Comparison of ENCODE assay signal across 8 mouse cellular contexts in genomic region chr2:180222250-180222649, GRCm38 (mm10). TPM values are rescaled to one million over a fixed set of nuclear protein-coding genes. Genes with fewer than 3 reads are reported as not detected.
DNase-seq lines count a peak whose midpoint lies in the region; ATAC-seq and TF ChIP-seq lines count a peak whose summit lies in the region.

No protein-coding gene starts in this region.

- no peak for TF ChIP-seq EP300 in liver, postnatal 0 days (IDR thresholded peaks at IDR 0.05; ENCODE audit: low read depth)

- ATAC-seq in forebrain, embryonic 16.5 days: no peak
- no peak for ATAC-seq in hindbrain, embryonic 13.5 days (ENCODE audit: low FRiP score)
- ATAC-seq in liver, postnatal 0 days: peak; percentile 32; the same call in 1 of the 2 replicates

- DNase-seq in forebrain, embryonic 10.5 days (ENCODE audit: extremely low spot score, low spot score): no peak
- peak; percentile 40 for DNase-seq in liver, postnatal 0 days
- no peak for DNase-seq in adrenal gland, adult 2 months
- DNase-seq in adrenal gland, adult (ENCODE audit: inconsistent age in 2 of 2, low spot score in 1 of 2): no peak
- DNase-seq in ovary, postnatal 10 days (ENCODE audit: low spot score): no peak

- H3K4me3 ChIP-seq in forebrain, embryonic 10.5 days: no peak overlapping the region
- H3K4me3 ChIP-seq in forebrain, embryonic 16.5 days (replicated peaks; ENCODE audit: low read length): no peak overlapping the region
- no peak overlapping the region for H3K4me3 ChIP-seq in brown adipose tissue, adult 24 weeks (ENCODE audit: insufficient read depth, low read depth, low read length)
- H3K4me3 ChIP-seq in hindbrain, embryonic 13.5 days: no peak overlapping the region
- H3K4me3 ChIP-seq in liver, postnatal 0 days (ENCODE audit: low read depth, low read length): no peak overlapping the region

- peak; percentile 26; the same call in 1 of the 2 replicates for TF ChIP-seq CTCF in liver, postnatal 0 days (IDR thresholded peaks at IDR 0.05; ENCODE audit: low read depth)

- peaks cover 86% of the 10 kb centered on the region for H3K4me1 ChIP-seq in forebrain, embryonic 10.5 days
- H3K4me1 ChIP-seq in forebrain, embryonic 16.5 days (replicated peaks; ENCODE audit: control insufficient read depth, insufficient read depth, low read length): peaks cover 21% of the 10 kb centered on the region
- H3K4me1 ChIP-seq in brown adipose tissue, adult 24 weeks (ENCODE audit: control insufficient read depth, insufficient read depth, insufficient read length, low read length): peaks cover 44% of the 10 kb centered on the region
- peaks cover 48% of the 10 kb centered on the region for H3K4me1 ChIP-seq in hindbrain, embryonic 13.5 days (replicated peaks)
- peaks cover 20% of the 10 kb centered on the region for H3K4me1 ChIP-seq in liver, postnatal 0 days (ENCODE audit: insufficient read depth)

- peaks cover 4% of the 10 kb centered on the region; the same call in 1 of the 2 replicates for H3K36me3 ChIP-seq in forebrain, embryonic 10.5 days (replicated peaks)
- H3K36me3 ChIP-seq in forebrain, embryonic 16.5 days (ENCODE audit: control insufficient read depth, insufficient read depth): no peaks in the 10 kb centered on the region
- H3K36me3 ChIP-seq in hindbrain, embryonic 13.5 days: no peaks in the 10 kb centered on the region
- H3K36me3 ChIP-seq in liver, postnatal 0 days (replicated peaks; ENCODE audit: insufficient read depth, low read length): no peaks in the 10 kb centered on the region

- no peak overlapping the region for H3K4me2 ChIP-seq in forebrain, embryonic 16.5 days (ENCODE audit: low read length)
- no peak overlapping the region for H3K4me2 ChIP-seq in hindbrain, embryonic 13.5 days
- H3K4me2 ChIP-seq in liver, postnatal 0 days (ENCODE audit: low read depth, low read length): no peak overlapping the region

- no peaks in the 10 kb centered on the region for H3K9me3 ChIP-seq in forebrain, embryonic 10.5 days
- H3K9me3 ChIP-seq in forebrain, embryonic 16.5 days (ENCODE audit: control insufficient read depth, low read length): no peaks in the 10 kb centered on the region
- no peaks in the 10 kb centered on the region for H3K9me3 ChIP-seq in hindbrain, embryonic 13.5 days
- no peaks in the 10 kb centered on the region for H3K9me3 ChIP-seq in liver, postnatal 0 days (ENCODE audit: low read length)

- no peak overlapping the region for H3K9ac ChIP-seq in forebrain, embryonic 16.5 days (replicated peaks; ENCODE audit: low read depth, low read length)
- H3K9ac ChIP-seq in hindbrain, embryonic 13.5 days: peak overlapping the region; percentile 13; the same call in 1 of the 2 replicates
- H3K9ac ChIP-seq in liver, postnatal 0 days (replicated peaks): no peak overlapping the region

- peaks cover 46% of the 10 kb centered on the region for H3K27me3 ChIP-seq in forebrain, embryonic 10.5 days (ENCODE audit: poor library complexity, severe bottlenecking)
- H3K27me3 ChIP-seq in forebrain, embryonic 16.5 days (replicated peaks; ENCODE audit: control insufficient read depth, insufficient read depth, low read length): no peaks in the 10 kb centered on the region; the same call in none of the 2 replicates
- peaks cover 49% of the 10 kb centered on the region for H3K27me3 ChIP-seq in hindbrain, embryonic 13.5 days
- H3K27me3 ChIP-seq in liver, postnatal 0 days (ENCODE audit: insufficient read depth, low read length): peaks cover 24% of the 10 kb centered on the region

- WGBS in forebrain, embryonic 10.5 days: 18% methylated on average over 6 of the region's 6 CpGs
- 9% methylated on average over 6 of the region's 6 CpGs for WGBS in forebrain, embryonic 16.5 days
- WGBS in hindbrain, embryonic 13.5 days: 11% methylated on average over 6 of the region's 6 CpGs
- WGBS in liver, postnatal 0 days (ENCODE audit: insufficient replicate concordance): 42% methylated on average over 6 of the region's 6 CpGs

- H3K27ac ChIP-seq in forebrain, embryonic 10.5 days: peak overlapping the region; percentile 44; the same call in 1 of the 2 replicates
- H3K27ac ChIP-seq in forebrain, embryonic 16.5 days (ENCODE audit: low read length): no peak overlapping the region
- H3K27ac ChIP-seq in brown adipose tissue, adult 24 weeks (replicated peaks; ENCODE audit: low read depth, low read length): peak overlapping the region; percentile 33; the same call in 1 of the 2 replicates
- no peak overlapping the region for H3K27ac ChIP-seq in hindbrain, embryonic 13.5 days
- H3K27ac ChIP-seq in liver, postnatal 0 days (ENCODE audit: low read depth): no peak overlapping the region

RNA-seq across cellular contexts. Expression of gene Lama5, which starts 3.4 kb away (rescaled TPM):
- 10.7 and 11.2 TPM in 2 replicates for polyA plus RNA-seq in forebrain, embryonic 10.5 days (2016; fragmentation: Nextera tagmentation; extraction: Ambion mirVana)
- polyA plus RNA-seq in forebrain, embryonic 16.5 days (2015; fragmentation: Nextera tagmentation; extraction: Ambion mirVana): 3.0 and 3.2 TPM in 2 replicates
- 3.2 and 7.3 TPM in 2 replicates for polyA plus RNA-seq in brown adipose tissue, adult 24 weeks (2012; ENCODE audit: insufficient read depth, insufficient read length, missing spikeins)
- polyA plus RNA-seq in hindbrain, embryonic 13.5 days (2015; fragmentation: Nextera tagmentation; extraction: Ambion mirVana): 1.9 and 2.1 TPM in 2 replicates
- 2.1 and 2.2 TPM in 2 replicates for polyA plus RNA-seq in liver, postnatal 0 days (2015; fragmentation: Nextera tagmentation; extraction: Ambion mirVana)
- total RNA-seq in adrenal gland, adult 2 months (2021): 10 to 100 TPM; 30.7 to 35.0 TPM
- 41.7 and 48.7 TPM in 2 replicates for polyA plus RNA-seq in adrenal gland, adult 2 months (2012; rRNA removed)

RNA-seq across cellular contexts. Expression of gene Rps21, which starts 34.9 kb away (rescaled TPM):
- 560 and 577 TPM in 2 replicates for polyA plus RNA-seq in forebrain, embryonic 10.5 days (2016; fragmentation: Nextera tagmentation; extraction: Ambion mirVana)
- 305 and 334 TPM in 2 replicates for polyA plus RNA-seq in forebrain, embryonic 16.5 days (2015; fragmentation: Nextera tagmentation; extraction: Ambion mirVana)
- polyA plus RNA-seq in brown adipose tissue, adult 24 weeks (2012; ENCODE audit: insufficient read depth, insufficient read length, missing spikeins): 875 and 1,284 TPM in 2 replicates
- polyA plus RNA-seq in hindbrain, embryonic 13.5 days (2015; fragmentation: Nextera tagmentation; extraction: Ambion mirVana): 444 and 445 TPM in 2 replicates
- polyA plus RNA-seq in liver, postnatal 0 days (2015; fragmentation: Nextera tagmentation; extraction: Ambion mirVana): 382 and 393 TPM in 2 replicates
- total RNA-seq in adrenal gland, adult 2 months (2021): 100 to 1,000 TPM; 380 to 873 TPM
- 1,054 and 1,398 TPM in 2 replicates for polyA plus RNA-seq in adrenal gland, adult 2 months (2012; rRNA removed)

RNA-seq across cellular contexts. Expression of gene Adrm1, which starts 51.0 kb away (rescaled TPM):
- polyA plus RNA-seq in forebrain, embryonic 10.5 days (2016; fragmentation: Nextera tagmentation; extraction: Ambion mirVana): 271 and 281 TPM in 2 replicates
- 189 and 202 TPM in 2 replicates for polyA plus RNA-seq in forebrain, embryonic 16.5 days (2015; fragmentation: Nextera tagmentation; extraction: Ambion mirVana)
- 65.9 and 105 TPM in 2 replicates for polyA plus RNA-seq in brown adipose tissue, adult 24 weeks (2012; ENCODE audit: insufficient read depth, insufficient read length, missing spikeins)
- 208 and 213 TPM in 2 replicates for polyA plus RNA-seq in hindbrain, embryonic 13.5 days (2015; fragmentation: Nextera tagmentation; extraction: Ambion mirVana)
- 91.9 and 98.0 TPM in 2 replicates for polyA plus RNA-seq in liver, postnatal 0 days (2015; fragmentation: Nextera tagmentation; extraction: Ambion mirVana)
- total RNA-seq in adrenal gland, adult 2 months (2021): 100 to 1,000 TPM; 152 to 183 TPM
- polyA plus RNA-seq in adrenal gland, adult 2 months (2012; rRNA removed): 280 and 296 TPM in 2 replicates

RNA-seq across cellular contexts. Expression of gene Cables2, which starts 51.0 kb away (rescaled TPM):
- polyA plus RNA-seq in forebrain, embryonic 10.5 days (2016; fragmentation: Nextera tagmentation; extraction: Ambion mirVana): 9.2 and 12.0 TPM in 2 replicates
- polyA plus RNA-seq in forebrain, embryonic 16.5 days (2015; fragmentation: Nextera tagmentation; extraction: Ambion mirVana): 16.1 and 18.5 TPM in 2 replicates
- 4.6 and 5.1 TPM in 2 replicates for polyA plus RNA-seq in brown adipose tissue, adult 24 weeks (2012; ENCODE audit: insufficient read depth, insufficient read length, missing spikeins)
- polyA plus RNA-seq in hindbrain, embryonic 13.5 days (2015; fragmentation: Nextera tagmentation; extraction: Ambion mirVana): 19.8 and 20.8 TPM in 2 replicates
- 4.7 and 5.2 TPM in 2 replicates for polyA plus RNA-seq in liver, postnatal 0 days (2015; fragmentation: Nextera tagmentation; extraction: Ambion mirVana)
- total RNA-seq in adrenal gland, adult 2 months (2021): 10 to 100 TPM; 13.1 to 14.7 TPM
- polyA plus RNA-seq in adrenal gland, adult 2 months (2012; rRNA removed): 19.4 and 28.8 TPM in 2 replicates

Comparison
In these comparisons a context has a peak if more than half of its experiments do, and no peak if none do; other contexts are left out.
1. H3K27ac ChIP-seq: peak in forebrain, embryonic 10.5 days (single experiment) and brown adipose tissue, adult 24 weeks (single experiment); none in forebrain, embryonic 16.5 days (single experiment), hindbrain, embryonic 13.5 days (single experiment) and liver, postnatal 0 days (single experiment).